Mouse (Mus musculus) right cerebral cortex, adult 2 months (tissue): Measurements from ENCODE around the gene Arhgef15.

Experiments
- DNase-seq, 2 experiments: peaks; one replicate each; pipeline ENCODE4 v3.0.0; 2021 to 2022; ENCODE audit warnings: low spot score in 2 of 2

The Arhgef15 gene

GRCm38 (mm10) chr11:68923191-68923590, 34.1 kb downstream of the Arhgef15 start:
- DNase-seq: no peak

- DNase-seq: no peak
Observed at GRCm38 (mm10) chr11:68914566-68914965, 42.7 kb downstream of the Arhgef15 start.

GRCm38 (mm10) chr11:68911531-68912177, 45.6 kb downstream of the Arhgef15 start:
- DNase-seq: no peak

- DNase-seq: no peak
Observed at GRCm38 (mm10) chr11:68908846-68909503, 48.3 kb downstream of the Arhgef15 start.

- DNase-seq: no peak
Observed at GRCm38 (mm10) chr11:68907251-68907650, 50.0 kb downstream of the Arhgef15 start.

GRCm38 (mm10) chr11:68906461-68906790, 50.9 kb downstream of the Arhgef15 start:
- no peak for DNase-seq

GRCm38 (mm10) chr11:68905665-68906460, 51.4 kb downstream of the Arhgef15 start:
- no peak for DNase-seq

- no peak for DNase-seq
Observed at GRCm38 (mm10) chr11:68905138-68905531, 52.1 kb downstream of the Arhgef15 start.

- peak; percentile 89 to 90 for DNase-seq
Observed at GRCm38 (mm10) chr11:68904375-68905137, 52.7 kb downstream of the Arhgef15 start.

GRCm38 (mm10) chr11:68903775-68904174, 53.5 kb downstream of the Arhgef15 start:
- no peak for DNase-seq

GRCm38 (mm10) chr11:68902823-68903222, 54.5 kb downstream of the Arhgef15 start:
- DNase-seq: no peak

GRCm38 (mm10) chr11:68902367-68902766, 54.9 kb downstream of the Arhgef15 start:
- DNase-seq: no peak

GRCm38 (mm10) chr11:68902047-68902364, 55.3 kb downstream of the Arhgef15 start:
- no peak for DNase-seq

GRCm38 (mm10) chr11:68901351-68902046, 55.8 kb downstream of the Arhgef15 start, which contains the start of gene Rpl26:
Rpl26 (plus strand) TSS chr11:68901583.
- DNase-seq: peak; percentile 100

- no peak for DNase-seq
Observed at GRCm38 (mm10) chr11:68900519-68901350, 56.5 kb downstream of the Arhgef15 start.

GRCm38 (mm10) chr11:68899815-68900214, 57.5 kb downstream of the Arhgef15 start:
- DNase-seq: no peak

GRCm38 (mm10) chr11:68898790-68899189, 58.5 kb downstream of the Arhgef15 start:
- DNase-seq: no peak

- DNase-seq: no peak
Observed at GRCm38 (mm10) chr11:68897838-68898237, 59.4 kb downstream of the Arhgef15 start.

GRCm38 (mm10) chr11:68897120-68897519, 60.2 kb downstream of the Arhgef15 start:
- no peak for DNase-seq

GRCm38 (mm10) chr11:68896247-68896646, 61.0 kb downstream of the Arhgef15 start:
- no peak for DNase-seq
